Mouse (Mus musculus): ENCODE data around the gene Lmnb2.

Lmnb2 gene

GRCm38 (mm10) chr10:80897861-80898510 is 20.1 kb downstream of the Lmnb2 start:
- no peak for DNase-seq

GRCm38 (mm10) chr10:80896581-80897485 is 21.2 kb downstream of the Lmnb2 start:
- DNase-seq: no peak

- no peak for DNase-seq
Observed at GRCm38 (mm10) chr10:80895697-80896096, 22.3 kb downstream of the Lmnb2 start.

- DNase-seq: no peak
Observed at GRCm38 (mm10) chr10:80895100-80895499, 22.9 kb downstream of the Lmnb2 start.

GRCm38 (mm10) chr10:80887181-80887580 is 30.9 kb downstream of the Lmnb2 start:
- peak; percentile 58 for DNase-seq

- peak; percentile 90 for DNase-seq
Observed at GRCm38 (mm10) chr10:80881301-80881700, 36.7 kb downstream of the Lmnb2 start.

- DNase-seq: no peak
Observed at GRCm38 (mm10) chr10:80880901-80881300, 37.1 kb downstream of the Lmnb2 start.

- DNase-seq: peak; percentile 74
Observed at GRCm38 (mm10) chr10:80880131-80880641, 37.9 kb downstream of the Lmnb2 start.

GRCm38 (mm10) chr10:80876594-80876993 is 41.5 kb downstream of the Lmnb2 start:
- DNase-seq: no peak

- DNase-seq: peak; percentile 78
Observed at GRCm38 (mm10) chr10:80876028-80876427, 42.0 kb downstream of the Lmnb2 start.

GRCm38 (mm10) chr10:80874035-80874434 is 44.0 kb downstream of the Lmnb2 start:
- DNase-seq: no peak

- DNase-seq: no peak
Observed at GRCm38 (mm10) chr10:80871581-80871980, 46.5 kb downstream of the Lmnb2 start, which contains the start of gene Tmprss9. Gene Tmprss9 (plus strand): TSS chr10:80871848.

GRCm38 (mm10) chr10:80870993-80871392 is 47.1 kb downstream of the Lmnb2 start:
- no peak for DNase-seq

GRCm38 (mm10) chr10:80864446-80864845 is 53.6 kb downstream of the Lmnb2 start:
- no peak for DNase-seq

- DNase-seq: no peak
Observed at GRCm38 (mm10) chr10:80862305-80862704, 55.7 kb downstream of the Lmnb2 start.

GRCm38 (mm10) chr10:80858350-80858935 is 59.6 kb downstream of the Lmnb2 start:
- no peak for DNase-seq

GRCm38 (mm10) chr10:80857848-80858247 is 60.2 kb downstream of the Lmnb2 start:
- no peak for DNase-seq

GRCm38 (mm10) chr10:80857386-80857785 is 60.7 kb downstream of the Lmnb2 start:
- no peak for DNase-seq

- no peak for DNase-seq
Observed at GRCm38 (mm10) chr10:80856908-80857307, 61.1 kb downstream of the Lmnb2 start.

GRCm38 (mm10) chr10:80856267-80856666 is 61.8 kb downstream of the Lmnb2 start:
- peak; percentile 15 for DNase-seq

- no peak for DNase-seq
Observed at GRCm38 (mm10) chr10:80855749-80856073, 62.3 kb downstream of the Lmnb2 start.

- DNase-seq: peak; percentile 95
Observed at GRCm38 (mm10) chr10:80854913-80855748, 62.9 kb downstream of the Lmnb2 start, which contains the start of the genes Lsm7 and Sppl2b. Gene Lsm7 (minus strand): TSS chr10:80855209. Gene Sppl2b (plus strand): TSS chr10:80855275.

Data from lung, postnatal 36 days (tissue).